Mouse (Mus musculus): ENCODE measurements around the gene Dnah12. TPM values are rescaled to one million over a fixed set of nuclear protein-coding genes. Genes with fewer than 3 reads are reported as not detected.

Gene Dnah12
- 0.14 and 0.28 TPM in 2 replicates for polyA plus RNA-seq (2015; fragmentation: Nextera tagmentation; extraction: Ambion mirVana)

DNA sequence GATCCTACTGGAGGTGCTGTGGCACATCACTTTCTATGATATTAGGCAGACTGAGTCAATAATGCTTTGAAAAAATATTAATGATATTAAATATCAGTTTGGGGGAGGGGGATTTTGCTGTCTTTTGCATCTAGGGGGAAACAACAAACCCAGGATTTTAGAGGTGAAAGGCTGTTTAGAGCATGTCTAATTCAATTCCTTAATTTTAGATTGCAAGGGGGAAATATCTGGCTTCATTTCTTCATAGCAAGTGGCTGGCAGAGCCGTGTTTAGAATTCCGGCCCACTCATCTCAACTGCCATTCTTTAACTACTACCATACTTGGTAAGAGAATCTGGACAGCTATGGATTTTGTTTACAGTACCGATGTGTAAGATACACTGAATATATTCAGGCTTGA is at the start of gene Dnah12:
TSS of gene Dnah12 (plus strand) at position 301 of the 400 bp plus-strand sequence.
- WGBS: 91% methylated on average over 3 of the region's 3 CpGs
- no peaks in the 10 kb centered on the region for H3K4me1 ChIP-seq
- ATAC-seq (replicated peaks): no peak
- no peaks in the 10 kb centered on the region for H3K9me3 ChIP-seq
- no peak within 1 kb of the TSS for H3K27ac ChIP-seq
- H3K4me3 ChIP-seq: no peak within 1 kb of the TSS
- H3K9ac ChIP-seq: no peak within 1 kb of the TSS
- H3K27me3 ChIP-seq (replicated peaks): no peaks in the 10 kb centered on the region
- no peak within 1 kb of the TSS for H3K4me2 ChIP-seq
- H3K36me3 ChIP-seq (replicated peaks): no peaks in the 10 kb centered on the region

DNA sequence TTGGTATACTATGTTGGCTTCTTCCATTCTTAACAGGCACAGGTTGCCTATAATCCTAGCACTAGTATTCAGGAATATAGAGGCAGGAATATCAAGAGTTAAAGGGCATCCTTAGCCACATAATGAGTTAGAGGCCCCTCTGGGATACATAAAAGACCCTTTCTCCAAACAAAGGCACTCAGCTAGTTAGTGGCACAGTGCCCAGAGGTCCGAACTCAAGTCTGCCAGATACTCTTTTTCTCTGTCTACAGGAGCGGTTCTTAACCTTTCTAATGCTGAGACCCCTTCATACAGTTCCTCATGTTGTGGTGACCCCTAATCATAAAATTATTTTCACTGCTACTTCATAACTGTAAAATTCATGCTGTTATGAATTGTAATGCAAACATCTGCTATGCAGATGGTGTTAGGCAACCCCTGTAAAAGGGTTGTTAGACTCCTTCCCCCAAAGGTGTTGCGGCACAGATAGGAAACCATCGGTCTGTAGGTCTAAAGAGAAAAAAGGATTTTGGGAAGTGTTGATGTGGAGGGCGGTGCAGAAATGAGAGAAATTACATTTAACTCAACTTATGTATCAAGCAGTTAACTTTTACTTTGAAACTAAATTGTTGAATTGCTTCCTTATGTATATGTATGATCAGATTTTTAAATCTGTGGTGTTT is 47.0 kb upstream of the Dnah12 start:
- Histone ChIP-seq H3K4me3 (no peak overlapping the region), H3K27me3 (replicated peaks) (no peaks in the 10 kb centered on the region), H3K4me2 (no peak overlapping the region), H3K4me1 (peaks cover 13% of the 10 kb centered on the region; the same call in 1 of the 2 replicates), H3K36me3 (replicated peaks) (peaks cover 8% of the 10 kb centered on the region; the same call in 1 of the 2 replicates), H3K27ac (0 out of 2 replicates have a peak overlapping the region, but pooled peaks have one; percentile 34), H3K9me3 (no peaks in the 10 kb centered on the region), H3K9ac (no peak overlapping the region)
- 40% methylated on average over 5 of the region's 5 CpGs for WGBS
- no peak for ATAC-seq (replicated peaks)

- Histone ChIP-seq H3K36me3 (replicated peaks) (peaks cover 8% of the 10 kb centered on the region; the same call in 1 of the 2 replicates), H3K27ac (no peak overlapping the region), H3K27me3 (replicated peaks) (no peaks in the 10 kb centered on the region), H3K4me3 (no peak overlapping the region), H3K4me1 (peaks cover 12% of the 10 kb centered on the region; the same call in 1 of the 2 replicates), H3K9ac (no peak overlapping the region), H3K4me2 (no peak overlapping the region), H3K9me3 (no peaks in the 10 kb centered on the region)
- 87% methylated on average over 2 of the region's 2 CpGs for WGBS
- ATAC-seq (replicated peaks): no peak
Observed at GRCm38 (mm10) chr14:26647811-26648210, 45.3 kb upstream of the Dnah12 start.

DNA sequence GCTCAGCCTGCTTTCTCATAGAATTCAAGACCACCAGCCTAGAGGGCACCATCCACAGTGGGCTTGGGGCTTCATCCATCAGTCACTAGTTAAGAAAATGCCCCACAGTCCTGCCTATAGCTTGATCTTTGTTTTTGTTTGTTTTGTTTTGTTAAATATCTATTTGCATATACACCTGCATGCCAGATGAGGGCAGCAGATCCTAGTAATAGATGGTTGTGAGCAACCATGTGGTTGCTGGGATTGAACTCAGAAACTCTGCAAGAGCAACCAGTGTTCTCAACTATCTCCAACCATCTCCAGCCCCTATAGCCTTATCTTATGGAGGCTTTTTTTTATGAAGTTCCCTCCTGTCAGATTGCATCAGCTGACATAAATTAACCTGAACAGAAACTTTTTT is 41.2 kb upstream of the Dnah12 start:
- Histone ChIP-seq H3K27me3 (replicated peaks) (no peaks in the 10 kb centered on the region), H3K4me2 (no peak overlapping the region), H3K36me3 (replicated peaks) (peaks cover 22% of the 10 kb centered on the region; the same call in 1 of the 2 replicates), H3K4me1 (no peaks in the 10 kb centered on the region), H3K4me3 (no peak overlapping the region), H3K9me3 (no peaks in the 10 kb centered on the region), H3K27ac (no peak overlapping the region), H3K9ac (no peak overlapping the region)
- no peak for ATAC-seq (replicated peaks)

DNA sequence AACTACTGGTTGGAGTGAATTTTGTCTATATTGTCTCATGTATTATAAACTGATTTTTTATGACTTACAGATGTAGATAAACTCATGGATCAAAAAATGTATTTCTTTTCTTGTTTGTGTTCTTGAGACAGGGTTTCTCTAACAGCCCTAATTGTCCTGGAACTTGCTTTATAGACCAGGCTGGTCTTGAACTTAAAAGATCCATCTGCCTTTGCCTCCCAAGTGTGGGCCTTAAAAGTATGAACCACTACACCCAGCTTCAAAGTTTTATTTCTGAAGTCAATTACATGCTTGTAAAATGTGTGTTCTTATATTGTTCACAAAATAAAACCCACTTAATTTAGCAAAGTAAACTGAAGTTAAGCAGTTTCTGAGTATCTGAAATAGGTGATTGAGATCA is 34.9 kb upstream of the Dnah12 start:
- Histone ChIP-seq H3K27me3 (replicated peaks) (no peaks in the 10 kb centered on the region), H3K9me3 (no peaks in the 10 kb centered on the region), H3K4me3 (no peak overlapping the region), H3K9ac (no peak overlapping the region), H3K27ac (no peak overlapping the region), H3K36me3 (replicated peaks) (peaks cover 25% of the 10 kb centered on the region; the same call in 1 of the 2 replicates), H3K4me1 (no peaks in the 10 kb centered on the region), H3K4me2 (no peak overlapping the region)
- ATAC-seq (replicated peaks): no peak

GRCm38 (mm10) chr14:26660233-26660632 is 32.8 kb upstream of the Dnah12 start:
- Histone ChIP-seq H3K9ac (no peak overlapping the region), H3K4me1 (no peaks in the 10 kb centered on the region), H3K4me2 (no peak overlapping the region), H3K36me3 (replicated peaks) (peaks cover 22% of the 10 kb centered on the region; the same call in 1 of the 2 replicates), H3K9me3 (no peaks in the 10 kb centered on the region), H3K27me3 (replicated peaks) (no peaks in the 10 kb centered on the region), H3K4me3 (no peak overlapping the region), H3K27ac (no peak overlapping the region)
- WGBS: 95% methylated on average over 1 of the region's 1 CpGs
- no peak for ATAC-seq (replicated peaks)

GRCm38 (mm10) chr14:26662016-26662415 is 31.1 kb upstream of the Dnah12 start:
- H3K9ac ChIP-seq: no peak overlapping the region
- 93% methylated on average over 3 of the region's 3 CpGs for WGBS
- no peak overlapping the region for H3K27ac ChIP-seq
- no peak overlapping the region for H3K4me2 ChIP-seq
- H3K9me3 ChIP-seq: no peaks in the 10 kb centered on the region
- no peaks in the 10 kb centered on the region for H3K27me3 ChIP-seq (replicated peaks)
- peaks cover 21% of the 10 kb centered on the region; the same call in 1 of the 2 replicates for H3K36me3 ChIP-seq (replicated peaks)
- no peak overlapping the region for H3K4me3 ChIP-seq
- H3K4me1 ChIP-seq: peaks cover 12% of the 10 kb centered on the region
- ATAC-seq (replicated peaks): no peak

DNA sequence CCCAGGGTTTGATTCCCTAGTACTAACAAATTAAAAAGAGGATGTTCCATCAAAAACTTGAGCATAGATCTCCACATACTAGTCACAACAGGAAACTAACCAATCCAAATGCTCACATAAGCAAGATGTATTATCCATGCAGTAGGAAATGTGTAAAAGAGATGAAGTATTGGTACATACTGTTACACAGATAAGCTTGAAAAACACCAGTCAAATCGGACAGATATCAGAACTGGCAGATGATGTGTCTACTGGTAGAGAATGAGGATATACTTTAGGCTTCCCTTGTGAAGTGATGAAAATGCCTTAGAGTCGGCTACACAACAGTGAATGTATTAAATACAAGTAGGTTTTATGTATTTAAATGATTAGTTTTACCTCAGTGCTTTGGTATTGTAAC is 30.6 kb upstream of the Dnah12 start:
- no peaks in the 10 kb centered on the region for H3K9me3 ChIP-seq
- peaks cover 17% of the 10 kb centered on the region; the same call in 1 of the 2 replicates for H3K36me3 ChIP-seq (replicated peaks)
- H3K9ac ChIP-seq: no peak overlapping the region
- WGBS: 92% methylated on average over 2 of the region's 2 CpGs
- no peak for ATAC-seq (replicated peaks)
- no peak overlapping the region for H3K27ac ChIP-seq
- no peak overlapping the region for H3K4me2 ChIP-seq
- no peaks in the 10 kb centered on the region for H3K27me3 ChIP-seq (replicated peaks)
- peaks cover 16% of the 10 kb centered on the region for H3K4me1 ChIP-seq
- no peak overlapping the region for H3K4me3 ChIP-seq

GRCm38 (mm10) chr14:26663851-26664250 is 29.2 kb upstream of the Dnah12 start:
- ATAC-seq (replicated peaks): no peak
- no peak overlapping the region for H3K4me2 ChIP-seq
- H3K36me3 ChIP-seq (replicated peaks): peaks cover 17% of the 10 kb centered on the region; the same call in 1 of the 2 replicates
- WGBS: 94% methylated on average over 2 of the region's 2 CpGs
- H3K4me3 ChIP-seq: no peak overlapping the region
- H3K27me3 ChIP-seq (replicated peaks): no peaks in the 10 kb centered on the region
- H3K9ac ChIP-seq: no peak overlapping the region
- no peak overlapping the region for H3K27ac ChIP-seq
- no peaks in the 10 kb centered on the region for H3K9me3 ChIP-seq
- H3K4me1 ChIP-seq: peaks cover 27% of the 10 kb centered on the region

GRCm38 (mm10) chr14:26667991-26668370 is 25.1 kb upstream of the Dnah12 start:
- WGBS: 25% methylated on average over 6 of the region's 6 CpGs
- Histone ChIP-seq H3K27me3 (replicated peaks) (no peaks in the 10 kb centered on the region; the same call in 1 of the 2 replicates), H3K4me3 (peak overlapping the region; percentile 95), H3K9me3 (no peaks in the 10 kb centered on the region), H3K9ac (peak overlapping the region; percentile 92), H3K27ac (no peak overlapping the region), H3K4me1 (peaks cover 32% of the 10 kb centered on the region), H3K4me2 (peak overlapping the region; percentile 98), H3K36me3 (replicated peaks) (peaks cover 9% of the 10 kb centered on the region; the same call in 1 of the 2 replicates)
- no peak for ATAC-seq (replicated peaks)

GRCm38 (mm10) chr14:26668371-26669291 is 24.4 kb upstream of the Dnah12 start:
- no peaks in the 10 kb centered on the region; the same call in 1 of the 2 replicates for H3K27me3 ChIP-seq (replicated peaks)
- peak; percentile 67 for ATAC-seq (replicated peaks)
- peaks cover 9% of the 10 kb centered on the region; the same call in 1 of the 2 replicates for H3K36me3 ChIP-seq (replicated peaks)
- peak overlapping the region; percentile 92 for H3K9ac ChIP-seq
- H3K4me1 ChIP-seq: peaks cover 32% of the 10 kb centered on the region
- H3K27ac ChIP-seq: peak overlapping the region; percentile 91
- H3K4me3 ChIP-seq: peak overlapping the region; percentile 95
- no peaks in the 10 kb centered on the region for H3K9me3 ChIP-seq
- H3K4me2 ChIP-seq: peak overlapping the region; percentile 98
- 1% methylated on average over 73 of the region's 73 CpGs for WGBS
